Mouse (Mus musculus): ENCODE results near the gene Cbfa2t3.

Cbfa2t3 gene

GRCm38 (mm10) chr8:122665667-122666316 is 33.1 kb downstream of the Cbfa2t3 start:
- DNase-seq (ENCODE audit: low spot score) = peak; percentile 86

- peak; percentile 79 for DNase-seq (ENCODE audit: low spot score)
Observed at GRCm38 (mm10) chr8:122665221-122665620, 33.7 kb downstream of the Cbfa2t3 start.

- DNase-seq (ENCODE audit: low spot score) = no peak
Observed at GRCm38 (mm10) chr8:122663670-122664069, 35.2 kb downstream of the Cbfa2t3 start.

- DNase-seq (ENCODE audit: low spot score) = no peak
Observed at GRCm38 (mm10) chr8:122663106-122663505, 35.8 kb downstream of the Cbfa2t3 start.

- no peak for DNase-seq (ENCODE audit: low spot score)
Observed at GRCm38 (mm10) chr8:122661894-122662293, 37.0 kb downstream of the Cbfa2t3 start.

- DNase-seq (ENCODE audit: low spot score) = peak; percentile 74
Observed at GRCm38 (mm10) chr8:122661138-122661537, 37.8 kb downstream of the Cbfa2t3 start.

- DNase-seq (ENCODE audit: low spot score) = no peak
Observed at GRCm38 (mm10) chr8:122660022-122660421, 38.9 kb downstream of the Cbfa2t3 start.

GRCm38 (mm10) chr8:122658807-122659160 is 40.1 kb downstream of the Cbfa2t3 start:
- DNase-seq (ENCODE audit: low spot score) = no peak

- no peak for DNase-seq (ENCODE audit: low spot score)
Observed at GRCm38 (mm10) chr8:122658149-122658806, 40.6 kb downstream of the Cbfa2t3 start.

- peak; percentile 91 for DNase-seq (ENCODE audit: low spot score)
Observed at GRCm38 (mm10) chr8:122656056-122656999, 42.6 kb downstream of the Cbfa2t3 start.

GRCm38 (mm10) chr8:122654768-122655167 is 44.1 kb downstream of the Cbfa2t3 start:
- peak; percentile 90 for DNase-seq (ENCODE audit: low spot score)

- DNase-seq (ENCODE audit: low spot score) = no peak
Observed at GRCm38 (mm10) chr8:122652643-122653042, 46.3 kb downstream of the Cbfa2t3 start.

- no peak for DNase-seq (ENCODE audit: low spot score)
Observed at GRCm38 (mm10) chr8:122651326-122651921, 47.5 kb downstream of the Cbfa2t3 start.

- no peak for DNase-seq (ENCODE audit: low spot score)
Observed at GRCm38 (mm10) chr8:122648192-122648970, 50.5 kb downstream of the Cbfa2t3 start.

- DNase-seq (ENCODE audit: low spot score) = no peak
Observed at GRCm38 (mm10) chr8:122646337-122646736, 52.6 kb downstream of the Cbfa2t3 start.

- DNase-seq (ENCODE audit: low spot score) = no peak
Observed at GRCm38 (mm10) chr8:122644175-122644954, 54.5 kb downstream of the Cbfa2t3 start.

- DNase-seq (ENCODE audit: low spot score) = peak; percentile 79
Observed at GRCm38 (mm10) chr8:122642071-122642470, 56.8 kb downstream of the Cbfa2t3 start.

GRCm38 (mm10) chr8:122641406-122641805 is 57.5 kb downstream of the Cbfa2t3 start:
- DNase-seq (ENCODE audit: low spot score) = no peak

GRCm38 (mm10) chr8:122640825-122641224 is 58.1 kb downstream of the Cbfa2t3 start:
- DNase-seq (ENCODE audit: low spot score) = no peak

- peak; percentile 76 for DNase-seq (ENCODE audit: low spot score)
Observed at GRCm38 (mm10) chr8:122639521-122640248, 59.2 kb downstream of the Cbfa2t3 start.
